Mouse (Mus musculus): ENCODE results near the gene Lypd6.

The Lypd6 gene

GRCm38 (mm10) chr2:50166082-50166481 is 99.9 kb downstream of the Lypd6 start:
- DNase-seq (ENCODE audit: low spot score in 2 of 2): no peak

- no peak for DNase-seq (ENCODE audit: low spot score in 2 of 2)
Observed at GRCm38 (mm10) chr2:50173730-50174528, 107.7 kb downstream of the Lypd6 start.

DNA sequence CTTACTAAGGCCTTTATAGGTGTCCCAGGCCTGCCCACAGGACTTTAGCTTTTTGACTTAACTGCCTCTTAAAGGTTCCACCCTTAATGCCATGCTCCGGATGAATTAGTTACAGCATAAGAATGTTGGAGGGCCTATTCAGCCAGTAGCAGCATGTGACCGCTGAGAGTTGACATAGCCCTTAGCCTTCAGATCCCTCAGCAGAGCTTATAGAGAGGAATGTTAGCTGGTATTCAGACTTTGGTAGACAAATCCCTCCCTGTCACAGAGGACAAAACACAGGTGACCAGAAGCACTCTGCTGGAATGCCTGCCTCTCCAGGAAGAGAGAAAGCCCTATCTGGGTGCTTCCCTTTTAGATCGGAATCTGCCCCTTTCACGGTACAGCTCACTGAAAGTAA is 109.5 kb downstream of the Lypd6 start:
- no peak for DNase-seq (ENCODE audit: low spot score in 2 of 2)

DNA sequence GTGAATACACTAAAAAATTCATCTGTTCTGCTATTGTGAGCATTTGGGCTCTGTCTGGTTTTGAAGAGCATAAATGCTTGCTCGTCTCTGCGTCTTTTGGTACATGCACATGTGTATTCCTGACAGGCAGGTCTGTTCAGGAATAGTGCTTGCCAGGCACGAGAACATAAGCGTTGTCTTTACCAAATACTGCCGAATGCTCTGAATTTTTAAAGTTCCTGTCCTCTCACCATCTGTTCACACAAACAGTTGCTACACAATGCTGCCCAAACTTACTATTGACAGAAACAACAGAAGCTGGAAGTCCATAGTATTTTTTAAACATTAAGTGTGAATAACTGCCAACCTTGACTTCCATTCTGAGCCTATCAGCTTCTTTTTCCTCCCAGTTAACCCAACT is 112.9 kb downstream of the Lypd6 start:
- DNase-seq (ENCODE audit: low spot score in 2 of 2): no peak

DNA sequence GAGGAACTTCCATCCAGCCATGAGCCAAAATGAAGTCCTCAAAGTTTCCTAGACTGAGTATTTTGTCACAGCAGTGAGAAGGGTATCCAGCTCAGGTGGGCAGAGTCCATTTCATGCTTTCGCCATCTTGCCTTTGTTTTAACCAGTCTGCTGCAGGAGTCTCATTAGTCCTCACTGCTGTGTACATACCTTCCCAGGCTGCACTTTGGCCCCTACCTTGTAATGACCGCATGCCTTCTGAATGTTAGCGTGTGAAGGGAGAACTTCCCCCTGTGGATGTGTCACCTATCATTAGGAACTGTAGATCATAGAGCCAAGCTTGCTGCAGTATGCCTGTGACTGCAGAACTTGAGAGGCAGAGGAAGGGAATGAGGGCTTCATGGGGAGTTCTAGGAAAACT is 114.2 kb downstream of the Lypd6 start:
- no peak for DNase-seq (ENCODE audit: low spot score in 2 of 2)

DNA sequence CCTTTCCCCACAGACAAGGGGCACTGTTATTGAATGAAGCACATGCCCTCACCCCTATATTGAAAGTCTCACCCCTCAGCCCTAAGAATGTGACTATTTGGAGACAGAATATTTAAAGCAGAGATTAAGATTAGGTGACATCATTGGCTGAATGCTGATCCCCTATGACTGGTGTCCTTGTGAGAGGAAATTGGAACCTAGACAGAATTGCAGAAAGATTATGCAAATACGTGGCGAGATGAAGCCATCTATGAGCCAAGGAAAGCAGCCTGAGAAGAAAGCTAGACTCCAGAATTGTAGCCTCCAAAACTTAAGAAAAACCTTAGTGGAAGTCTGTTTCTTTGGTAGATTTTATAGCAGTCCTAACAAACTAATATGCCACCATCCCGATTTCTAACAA is 115.1 kb downstream of the Lypd6 start:
- DNase-seq (ENCODE audit: low spot score in 2 of 2): no peak

- peak; percentile 25 to 50 for DNase-seq (ENCODE audit: low spot score in 2 of 2)
Observed at GRCm38 (mm10) chr2:50186711-50187405, 120.6 kb downstream of the Lypd6 start.

- no peak for DNase-seq (ENCODE audit: low spot score in 2 of 2)
Observed at GRCm38 (mm10) chr2:50188856-50189255, 122.6 kb downstream of the Lypd6 start.

DNA sequence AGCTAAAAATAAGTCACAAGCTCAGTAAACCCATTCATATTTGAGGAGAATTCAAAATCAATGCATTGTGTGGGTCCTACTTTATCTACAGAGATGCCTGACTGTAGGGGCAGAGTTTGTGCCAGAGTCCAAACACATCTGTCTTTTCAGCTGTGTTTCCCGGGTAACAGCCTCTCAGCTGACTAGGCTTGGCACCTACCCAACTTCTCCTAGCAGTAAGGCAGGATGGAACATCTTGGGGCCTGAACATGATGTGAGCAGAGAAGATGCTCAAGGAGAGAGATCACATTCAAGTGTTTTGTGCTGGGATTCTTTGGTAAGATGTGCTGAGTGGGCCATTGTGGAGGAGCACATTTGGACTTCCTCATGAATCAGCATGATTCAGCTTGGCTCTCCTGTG is 130.5 kb downstream of the Lypd6 start:
- peak; percentile 26 to 37 for DNase-seq (ENCODE audit: low spot score in 2 of 2)

- DNase-seq (ENCODE audit: low spot score in 2 of 2): no peak
Observed at GRCm38 (mm10) chr2:50197801-50198200, 131.6 kb downstream of the Lypd6 start.

DNA sequence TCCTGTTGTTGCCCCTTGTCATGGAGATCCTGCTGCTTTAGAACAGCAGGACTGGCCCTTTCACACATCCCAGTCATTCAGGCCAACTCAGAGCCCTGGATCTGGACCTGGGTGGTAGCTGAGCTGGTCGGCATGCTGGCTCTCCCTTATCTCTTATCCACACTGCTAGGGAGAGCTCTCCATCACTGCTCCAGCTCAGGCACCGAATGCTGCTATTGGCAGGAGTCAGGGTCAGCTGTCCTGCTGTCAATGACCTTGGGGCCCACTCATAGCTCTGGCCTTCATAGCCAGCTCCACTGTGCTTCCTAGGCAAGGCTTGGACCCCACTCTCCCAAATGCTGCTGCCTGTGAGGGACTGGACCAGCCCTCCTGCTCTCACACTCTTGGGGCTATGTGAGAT is 134.3 kb downstream of the Lypd6 start:
- DNase-seq (ENCODE audit: low spot score in 2 of 2): no peak

GRCm38 (mm10) chr2:50220574-50220973 is 154.3 kb downstream of the Lypd6 start:
- no peak for DNase-seq (ENCODE audit: low spot score in 2 of 2)

DNA sequence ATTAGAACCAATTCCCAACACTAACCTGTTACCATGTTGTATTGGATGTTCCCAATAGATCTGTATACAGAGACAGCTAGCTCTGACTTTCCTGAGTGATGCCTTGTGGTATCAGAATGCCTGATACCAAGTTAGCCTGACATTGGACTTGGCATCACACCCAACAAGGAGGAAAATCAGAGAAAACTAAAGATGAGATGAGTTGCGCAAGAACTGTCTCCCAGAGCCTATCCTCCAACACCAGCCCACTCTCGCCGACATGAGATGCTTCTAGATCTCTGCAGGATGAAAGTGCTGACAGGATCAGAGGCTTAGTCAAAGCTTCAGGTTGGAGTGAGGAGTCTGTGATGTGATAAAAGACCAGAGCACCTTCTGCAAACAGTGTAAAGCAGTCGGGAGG is 158.8 kb downstream of the Lypd6 start:
- DNase-seq (ENCODE audit: low spot score in 2 of 2): no peak

- no peak for DNase-seq (ENCODE audit: low spot score in 2 of 2)
Observed at GRCm38 (mm10) chr2:50233491-50233890, 167.3 kb downstream of the Lypd6 start.

Measured in frontal cortex, postnatal 36 days (tissue).